Mouse (Mus musculus): ENCODE measurements at regions not wholly inside any gene's neighbourhood (a gene's known extent, or its start where the extent isn't known, plus 50 kb on each side); places are given as distances from the start of the nearest gene placed in this dataset.
A peak's percentile ranks its signal among the peaks of the same experiment; 100 is the strongest.

GRCm38 (mm10) chr10:25707951-25708350, 171.9 kb upstream of the Smlr1 start:
- Histone ChIP-seq H3K36me3 (ENCODE audit: control insufficient read depth, insufficient read depth) (no peaks in the 10 kb centered on the region), H3K4me3 (ENCODE audit: insufficient read depth, poor library complexity, severe bottlenecking) (no peak overlapping the region)
- TF ChIP-seq MYOG (IDR thresholded peaks at IDR 0.05; ENCODE audit: control insufficient read depth, extremely low read depth, insufficient read length) (no peak), CTCF (IDR thresholded peaks at IDR 0.05; ENCODE audit: control insufficient read depth, insufficient read depth, insufficient read length) (no peak), CEBPB (IDR thresholded peaks at IDR 0.05; ENCODE audit: low read depth) (no peak), MYOD1 (IDR thresholded peaks at IDR 0.05; ENCODE audit: control insufficient read depth, insufficient read length, low read depth) (no peak), FOSL1 (IDR thresholded peaks at IDR 0.05; ENCODE audit: insufficient read depth, low read length, poor library complexity, severe bottlenecking) (no peak), MAX (IDR thresholded peaks at IDR 0.05) (no peak), USF1 (IDR thresholded peaks at IDR 0.05; ENCODE audit: low read depth) (no peak)

GRCm38 (mm10) chr10:25702146-25702545, 166.1 kb upstream of the Smlr1 start:
- no peak for TF ChIP-seq FOSL1 (IDR thresholded peaks at IDR 0.05; ENCODE audit: insufficient read depth, low read length, poor library complexity, severe bottlenecking)
- Histone ChIP-seq H3K4me3 (ENCODE audit: insufficient read depth, poor library complexity, severe bottlenecking) (no peak overlapping the region), H3K36me3 (ENCODE audit: control insufficient read depth, insufficient read depth) (no peaks in the 10 kb centered on the region), H3K27me3 (ENCODE audit: control insufficient read depth, insufficient read depth, insufficient read length) (no peaks in the 10 kb centered on the region), H3K79me3 (ENCODE audit: low read depth) (no peaks in the 10 kb centered on the region), H3K79me2 (ENCODE audit: control insufficient read depth, insufficient read depth) (no peaks in the 10 kb centered on the region), H3ac (ENCODE audit: control insufficient read depth, insufficient read length, low read depth) (no peak overlapping the region)

More at GRCm38 (mm10) chr10:25707951-25708350, 171.9 kb upstream of the Smlr1 start:
- Histone ChIP-seq H3ac (ENCODE audit: control insufficient read depth, insufficient read length, low read depth) (no peak overlapping the region), H3K79me3 (ENCODE audit: low read depth) (no peaks in the 10 kb centered on the region), H3K27me3 (ENCODE audit: control insufficient read depth, insufficient read depth, insufficient read length) (no peaks in the 10 kb centered on the region), H3K79me2 (ENCODE audit: control insufficient read depth, insufficient read depth) (no peaks in the 10 kb centered on the region)

- TF ChIP-seq MYOD1 (IDR thresholded peaks at IDR 0.05; ENCODE audit: control insufficient read depth, insufficient read length, low read depth) (no peak), FOSL1 (IDR thresholded peaks at IDR 0.05; ENCODE audit: insufficient read depth, low read length, poor library complexity, severe bottlenecking) (peak; percentile 40)
- no peaks in the 10 kb centered on the region for H3K79me2 ChIP-seq (ENCODE audit: control insufficient read depth, insufficient read depth)
- no peaks in the 10 kb centered on the region for H3K36me3 ChIP-seq (ENCODE audit: control insufficient read depth, insufficient read depth)
- no peaks in the 10 kb centered on the region for H3K27me3 ChIP-seq (ENCODE audit: control insufficient read depth, insufficient read depth, insufficient read length)
- no peaks in the 10 kb centered on the region for H3K79me3 ChIP-seq (ENCODE audit: low read depth)
- no peak overlapping the region for H3ac ChIP-seq (ENCODE audit: control insufficient read depth, insufficient read length, low read depth)
- H3K4me3 ChIP-seq (ENCODE audit: insufficient read depth, poor library complexity, severe bottlenecking) = no peak overlapping the region
These were observed 159.7 kb upstream of the Smlr1 start for GRCm38 (mm10) chr10:25695798-25696197.

- no peaks in the 10 kb centered on the region for H3K36me3 ChIP-seq (ENCODE audit: control insufficient read depth, insufficient read depth)
- no peaks in the 10 kb centered on the region for H3K27me3 ChIP-seq (ENCODE audit: control insufficient read depth, insufficient read depth, insufficient read length)
- H3K79me3 ChIP-seq (ENCODE audit: low read depth) = no peaks in the 10 kb centered on the region
- no peak overlapping the region for H3K4me3 ChIP-seq (ENCODE audit: insufficient read depth, poor library complexity, severe bottlenecking)
- TF ChIP-seq MYOG (IDR thresholded peaks at IDR 0.05; ENCODE audit: control insufficient read depth, extremely low read depth, insufficient read length) (no peak), CTCF (IDR thresholded peaks at IDR 0.05; ENCODE audit: control insufficient read depth, insufficient read depth, insufficient read length) (peak; percentile 18), CEBPB (IDR thresholded peaks at IDR 0.05; ENCODE audit: low read depth) (no peak), USF1 (IDR thresholded peaks at IDR 0.05; ENCODE audit: low read depth) (no peak), MYOD1 (IDR thresholded peaks at IDR 0.05; ENCODE audit: control insufficient read depth, insufficient read length, low read depth) (no peak)
- H3ac ChIP-seq (ENCODE audit: control insufficient read depth, insufficient read length, low read depth) = no peak overlapping the region
- H3K79me2 ChIP-seq (ENCODE audit: control insufficient read depth, insufficient read depth) = no peaks in the 10 kb centered on the region
These were observed 145.2 kb upstream of the Smlr1 start for GRCm38 (mm10) chr10:25681243-25681642.

- Histone ChIP-seq H3K79me3 (ENCODE audit: low read depth) (no peaks in the 10 kb centered on the region), H3K27me3 (ENCODE audit: control insufficient read depth, insufficient read depth, insufficient read length) (no peaks in the 10 kb centered on the region), H3K79me2 (ENCODE audit: control insufficient read depth, insufficient read depth) (no peaks in the 10 kb centered on the region), H3ac (ENCODE audit: control insufficient read depth, insufficient read length, low read depth) (no peak overlapping the region), H3K36me3 (ENCODE audit: control insufficient read depth, insufficient read depth) (no peaks in the 10 kb centered on the region), H3K4me3 (ENCODE audit: insufficient read depth, poor library complexity, severe bottlenecking) (no peak overlapping the region)
- TF ChIP-seq MAX (IDR thresholded peaks at IDR 0.05) (no peak), CTCF (IDR thresholded peaks at IDR 0.05; ENCODE audit: control insufficient read depth, insufficient read depth, insufficient read length) (no peak), USF1 (IDR thresholded peaks at IDR 0.05; ENCODE audit: low read depth) (no peak), CEBPB (IDR thresholded peaks at IDR 0.05; ENCODE audit: low read depth) (no peak), MYOD1 (IDR thresholded peaks at IDR 0.05; ENCODE audit: control insufficient read depth, insufficient read length, low read depth) (no peak)
These were observed 141.8 kb upstream of the Smlr1 start for GRCm38 (mm10) chr10:25677889-25678288.

GRCm38 (mm10) chr10:25675368-25675767, 139.3 kb upstream of the Smlr1 start:
- Histone ChIP-seq H3ac (ENCODE audit: control insufficient read depth, insufficient read length, low read depth) (no peak overlapping the region), H3K36me3 (ENCODE audit: control insufficient read depth, insufficient read depth) (no peaks in the 10 kb centered on the region), H3K4me3 (ENCODE audit: insufficient read depth, poor library complexity, severe bottlenecking) (no peak overlapping the region), H3K27me3 (ENCODE audit: control insufficient read depth, insufficient read depth, insufficient read length) (no peaks in the 10 kb centered on the region), H3K79me3 (ENCODE audit: low read depth) (no peaks in the 10 kb centered on the region), H3K79me2 (ENCODE audit: control insufficient read depth, insufficient read depth) (no peaks in the 10 kb centered on the region)
- no peak for TF ChIP-seq MAX (IDR thresholded peaks at IDR 0.05)
- TF ChIP-seq USF1 (IDR thresholded peaks at IDR 0.05; ENCODE audit: low read depth) = no peak
- no peak for TF ChIP-seq CEBPB (IDR thresholded peaks at IDR 0.05; ENCODE audit: low read depth)
- TF ChIP-seq MYOG (IDR thresholded peaks at IDR 0.05; ENCODE audit: control insufficient read depth, extremely low read depth, insufficient read length) = no peak
- TF ChIP-seq CTCF (IDR thresholded peaks at IDR 0.05; ENCODE audit: control insufficient read depth, insufficient read depth, insufficient read length) = no peak
- no peak for TF ChIP-seq FOSL1 (IDR thresholded peaks at IDR 0.05; ENCODE audit: insufficient read depth, low read length, poor library complexity, severe bottlenecking)
- TF ChIP-seq MYOD1 (IDR thresholded peaks at IDR 0.05; ENCODE audit: control insufficient read depth, insufficient read length, low read depth) = no peak
